Mouse (Mus musculus): ENCODE measurements around the gene Uts2. TPM values are rescaled to one million over a fixed set of nuclear protein-coding genes. Genes with fewer than 3 reads are reported as not detected.

Gene Uts2
- not detected for polyA plus RNA-seq (2014; fragmentation: Illumina TruSeq; extraction: RNeasy Lipid Tissue Mini Kit (QIAGEN cat#74804); ENCODE audit: low read depth, low replicate concordance)

GRCm38 (mm10) chr4:150996797-150997196, at the start of gene Uts2:
Gene Uts2, plus strand, starts transcription at chr4:150997097.

GRCm38 (mm10) chr4:151044037-151044943, 47.4 kb downstream of the Uts2 start, which contains the start of gene Per3:
Gene Per3, minus strand, starts transcription at chr4:151044665.

Other genes starting within 250 kb of the Uts2 start
- gene Errfi1, start 143.2 kb upstream of the Uts2 start, polyA plus RNA-seq (2014; fragmentation: Illumina TruSeq; extraction: RNeasy Lipid Tissue Mini Kit (QIAGEN cat#74804); ENCODE audit: low read depth, low replicate concordance), result 17.2 TPM
- 21.0 TPM for gene Park7, start 82.7 kb upstream of the Uts2 start, polyA plus RNA-seq (2014; fragmentation: Illumina TruSeq; extraction: RNeasy Lipid Tissue Mini Kit (QIAGEN cat#74804); ENCODE audit: low read depth, low replicate concordance)
- gene Tnfrsf9, start 82.5 kb upstream of the Uts2 start, polyA plus RNA-seq (2014; fragmentation: Illumina TruSeq; extraction: RNeasy Lipid Tissue Mini Kit (QIAGEN cat#74804); ENCODE audit: low read depth, low replicate concordance), result 0.27 TPM
- 2.9 TPM for gene Per3, start 47.6 kb downstream of the Uts2 start, polyA plus RNA-seq (2014; fragmentation: Illumina TruSeq; extraction: RNeasy Lipid Tissue Mini Kit (QIAGEN cat#74804); ENCODE audit: low read depth, low replicate concordance)
- gene Vamp3, start 60.9 kb downstream of the Uts2 start, polyA plus RNA-seq (2014; fragmentation: Illumina TruSeq; extraction: RNeasy Lipid Tissue Mini Kit (QIAGEN cat#74804); ENCODE audit: low read depth, low replicate concordance), result 123 TPM
- not detected for gene Gm13090, start 92.5 kb downstream of the Uts2 start, polyA plus RNA-seq (2014; fragmentation: Illumina TruSeq; extraction: RNeasy Lipid Tissue Mini Kit (QIAGEN cat#74804); ENCODE audit: low read depth, low replicate concordance)

All from testis, adult 10 weeks (tissue).